Mouse (Mus musculus): ENCODE results near the gene Tapt1.
"Not testable (repeated sequence)": the region's sequence is repeated elsewhere in the genome, so short reads cannot be mapped to it uniquely, and the experiment has no call there.

Gene Tapt1

DNA sequence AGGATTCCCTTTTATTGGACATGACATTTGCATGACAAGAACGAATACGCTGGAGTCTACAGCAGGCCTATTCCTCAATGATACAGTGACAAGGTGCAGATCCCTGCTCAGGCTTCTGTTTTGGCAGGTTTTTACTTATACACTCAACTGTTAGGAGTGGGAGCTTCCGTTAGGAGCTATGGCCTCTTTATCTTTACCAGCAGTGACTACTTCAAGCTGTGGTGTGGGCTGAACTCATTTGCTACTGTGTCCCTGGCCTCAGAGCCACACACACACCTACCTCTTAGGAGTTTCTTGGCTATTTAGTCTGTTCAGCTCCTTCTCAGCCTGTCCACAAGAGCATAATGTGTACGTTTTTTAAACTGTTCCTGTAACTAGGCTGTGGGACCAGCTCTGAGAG lies 30.3 kb downstream of the Tapt1 start:
- DNase-seq, result no peak

DNA sequence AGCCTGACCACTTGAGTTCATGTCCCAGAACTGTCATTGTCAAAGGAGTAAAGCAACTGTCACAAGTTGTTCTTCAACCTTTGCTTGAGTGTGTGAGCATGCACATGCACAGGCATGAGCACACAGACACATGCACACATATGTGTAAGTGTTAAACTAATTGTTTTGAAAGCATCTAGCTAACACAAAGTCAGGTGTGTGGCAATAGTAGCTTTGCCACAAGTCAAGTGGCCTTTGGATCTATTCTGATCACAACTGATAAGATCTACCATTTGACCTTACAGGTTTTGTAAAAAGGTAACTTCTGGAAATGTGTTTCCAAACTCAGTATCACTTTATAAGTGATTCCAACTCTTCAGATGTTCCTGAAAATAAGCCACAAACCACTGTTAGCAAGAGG lies 39.1 kb downstream of the Tapt1 start:
- DNase-seq, result no peak

DNA sequence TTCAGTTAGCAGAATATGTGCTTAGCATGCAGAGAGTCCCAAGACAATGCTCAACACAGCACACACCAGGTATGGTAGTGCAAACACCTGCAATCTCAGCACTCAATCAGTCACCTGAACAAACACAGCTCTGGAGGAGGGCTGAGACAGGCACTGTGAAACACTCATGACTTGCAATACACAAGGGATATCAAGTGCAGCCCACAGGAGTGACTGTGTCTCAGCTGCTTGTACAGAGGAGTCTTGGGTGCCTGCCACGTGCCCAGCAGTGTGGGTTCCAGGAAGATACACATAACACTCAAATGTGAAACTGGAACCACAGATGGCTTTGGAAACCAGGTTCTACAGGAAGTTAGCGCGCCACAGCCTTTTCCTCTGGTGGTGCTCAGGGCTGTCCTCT lies 44.8 kb downstream of the Tapt1 start:
- DNase-seq, result no peak

DNA sequence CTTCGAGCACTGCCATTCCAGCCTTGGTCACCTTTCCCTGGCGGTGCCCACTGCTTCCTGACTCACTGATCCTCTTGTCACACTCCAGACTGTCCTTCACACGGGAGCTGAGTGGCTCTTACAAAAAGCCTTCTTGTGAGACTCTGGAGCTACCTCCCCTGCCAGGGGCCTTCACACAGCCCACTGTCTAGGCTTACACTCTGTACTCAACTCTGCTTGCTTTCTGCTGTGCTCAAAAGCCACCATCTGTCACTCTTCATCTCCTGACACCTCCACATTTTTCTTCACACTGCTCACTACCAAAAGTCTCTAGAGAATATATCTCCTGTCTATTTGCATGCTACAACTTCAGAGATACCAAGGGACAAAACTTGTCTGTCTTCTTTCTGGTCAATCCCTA lies 46.0 kb downstream of the Tapt1 start:
- DNase-seq, result no peak

DNA sequence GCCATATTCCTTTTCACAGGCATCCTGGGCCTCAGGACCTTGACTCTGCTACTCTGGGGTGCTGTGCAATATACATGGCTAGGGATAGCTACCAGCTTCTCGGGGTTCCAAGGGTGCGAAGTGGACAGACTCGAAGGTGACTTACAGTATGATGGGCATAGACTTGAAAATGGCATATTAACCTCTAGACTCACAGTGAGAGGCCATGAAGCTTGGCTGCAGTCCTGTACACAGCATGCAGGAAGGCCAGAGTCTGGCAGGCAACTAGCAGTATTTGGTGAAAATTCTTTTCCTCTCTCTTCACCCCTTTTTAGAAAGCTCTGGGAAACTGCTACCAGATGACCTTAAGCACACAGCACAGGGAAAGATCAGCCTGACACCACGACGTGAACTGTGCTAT lies 52.4 kb downstream of the Tapt1 start:
- no peak for DNase-seq

DNA sequence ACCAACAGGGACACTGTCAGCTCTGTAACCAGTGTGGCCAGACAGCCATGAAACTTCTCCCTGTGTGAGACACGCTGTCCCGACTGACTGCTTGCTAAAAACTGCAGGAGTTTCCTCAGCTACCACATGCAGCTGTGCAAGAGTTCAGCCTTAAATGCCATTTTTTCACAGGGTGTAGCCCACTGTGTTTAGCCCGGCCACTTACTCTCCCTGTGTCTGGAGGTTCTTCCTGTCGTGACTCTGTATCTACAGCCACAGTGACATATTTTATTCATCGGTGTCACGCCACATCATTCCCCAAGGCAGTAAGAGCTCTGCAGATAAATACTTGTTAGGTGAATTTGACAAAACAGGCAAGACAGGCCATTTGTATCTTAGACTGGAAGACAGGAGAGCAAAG lies 59.6 kb downstream of the Tapt1 start:
- DNase-seq, result no peak

DNA sequence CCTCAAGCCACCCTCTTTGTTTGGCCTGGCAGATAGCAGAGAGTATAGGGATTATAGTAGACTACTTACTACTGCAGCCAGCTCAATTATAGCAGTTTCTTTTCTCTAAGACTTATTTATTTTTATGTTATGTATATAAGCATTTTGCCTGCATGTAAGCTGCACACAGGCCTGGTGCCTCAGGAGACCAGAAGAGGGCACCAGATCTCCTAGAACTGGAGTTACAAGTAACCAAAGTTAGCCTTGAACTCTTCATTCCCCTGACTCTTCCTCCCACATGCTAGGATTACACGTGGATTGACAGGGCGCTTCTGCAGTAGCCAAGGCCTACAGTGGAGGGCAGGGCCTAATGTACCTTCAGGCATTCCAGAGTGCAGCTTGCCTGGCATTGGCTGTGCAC lies 60.6 kb downstream of the Tapt1 start:
- DNase-seq, result no peak

DNA sequence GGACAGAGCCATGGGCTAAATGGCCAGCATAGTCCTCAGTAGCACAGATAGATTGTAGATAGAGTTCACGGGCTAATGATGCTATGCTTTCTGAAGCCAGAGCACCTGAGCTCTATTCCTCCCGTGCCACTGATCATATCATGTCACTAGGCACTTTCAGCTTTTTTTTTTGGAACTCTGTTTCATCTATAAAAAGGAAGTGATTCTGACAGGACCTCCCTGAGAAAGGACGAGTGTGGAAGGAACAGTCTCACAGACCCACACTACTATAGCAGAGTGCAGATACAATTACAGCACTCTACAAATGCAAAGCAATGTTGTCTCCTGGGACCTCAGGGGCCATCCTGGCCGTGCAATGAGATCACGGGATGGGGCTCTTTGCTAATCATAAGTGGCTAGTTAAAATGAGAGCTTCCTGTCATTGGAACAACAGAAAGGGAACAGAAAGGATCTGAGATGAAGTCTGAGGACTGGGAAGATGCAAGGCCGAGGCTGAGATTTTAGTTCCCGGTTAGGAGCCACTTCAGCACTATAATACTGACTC lies 62.1 kb downstream of the Tapt1 start:
- no peak for DNase-seq

DNA sequence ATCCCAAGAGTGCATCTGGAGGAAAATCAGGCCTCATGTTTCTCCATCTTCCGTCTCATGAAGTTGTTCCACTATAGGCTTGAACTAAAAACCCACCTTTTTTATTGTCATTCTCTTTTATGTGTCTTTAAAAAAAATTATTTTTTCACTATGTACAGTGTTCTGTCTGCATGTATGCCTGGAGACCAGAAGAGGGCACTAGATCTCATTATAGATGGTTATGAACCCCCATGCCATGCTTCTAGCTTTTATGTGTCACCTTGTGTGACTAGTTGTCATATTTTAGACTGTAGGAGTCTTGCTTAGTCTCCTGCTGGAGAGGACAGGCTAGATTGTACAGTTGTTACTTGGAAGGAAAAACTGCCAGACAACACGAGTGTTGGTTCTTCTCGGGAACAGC lies 63.1 kb downstream of the Tapt1 start:
- DNase-seq, result no peak

DNA sequence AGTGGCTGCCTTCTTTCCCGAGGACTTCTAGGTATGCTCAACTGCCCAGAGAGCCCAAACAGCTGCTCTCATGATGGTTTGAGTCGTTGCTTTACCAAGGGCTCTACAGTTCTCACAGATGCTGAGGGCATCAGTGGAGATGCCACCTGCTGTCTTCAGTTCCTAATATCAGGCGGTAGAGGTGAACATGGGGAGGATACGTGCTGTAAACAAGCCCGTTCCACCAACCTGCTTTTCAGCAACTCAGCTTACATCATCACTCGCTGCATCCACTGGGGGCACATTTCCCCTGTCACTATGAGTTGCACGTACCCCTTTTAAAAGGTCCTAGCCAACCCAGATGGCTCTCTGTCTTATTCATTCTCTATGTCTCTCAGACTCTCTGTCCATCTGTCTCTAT lies 63.6 kb downstream of the Tapt1 start:
- DNase-seq, result no peak

DNA sequence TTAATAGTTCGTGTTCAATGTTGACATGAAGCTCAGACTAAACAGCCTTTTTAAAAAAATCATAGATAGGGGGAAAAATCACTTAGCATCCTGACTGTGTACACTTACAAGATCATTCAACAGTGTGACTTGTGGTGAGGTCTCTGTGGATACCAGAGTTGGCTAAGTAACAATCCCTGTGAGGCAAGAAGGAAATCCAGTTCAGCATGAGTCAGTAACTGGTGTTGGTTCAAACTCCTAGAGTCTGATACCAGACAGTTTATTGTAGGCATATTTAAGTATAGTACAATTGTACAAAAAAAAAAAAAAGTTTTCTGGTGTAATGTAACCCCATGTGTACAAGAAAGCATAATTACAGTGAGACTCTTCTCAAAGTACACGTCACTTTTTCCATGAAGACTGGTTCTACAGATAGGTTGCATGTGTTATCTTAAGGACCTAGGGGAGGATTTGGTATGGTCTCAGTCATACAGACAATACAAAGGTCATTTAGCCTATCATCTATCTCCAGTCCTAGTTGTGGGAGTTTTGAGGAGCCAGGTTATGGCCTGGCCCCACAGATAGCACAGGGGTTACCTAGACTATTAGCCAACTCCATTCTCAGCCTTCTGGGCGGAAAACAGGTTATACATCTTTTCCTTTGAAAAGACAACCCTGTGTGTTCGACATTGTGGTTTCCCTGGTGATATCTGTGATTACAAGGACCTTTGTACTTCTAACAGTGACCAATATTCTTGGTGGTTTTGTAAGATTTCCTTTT lies 66.6 kb downstream of the Tapt1 start:
- no peak for DNase-seq

DNA sequence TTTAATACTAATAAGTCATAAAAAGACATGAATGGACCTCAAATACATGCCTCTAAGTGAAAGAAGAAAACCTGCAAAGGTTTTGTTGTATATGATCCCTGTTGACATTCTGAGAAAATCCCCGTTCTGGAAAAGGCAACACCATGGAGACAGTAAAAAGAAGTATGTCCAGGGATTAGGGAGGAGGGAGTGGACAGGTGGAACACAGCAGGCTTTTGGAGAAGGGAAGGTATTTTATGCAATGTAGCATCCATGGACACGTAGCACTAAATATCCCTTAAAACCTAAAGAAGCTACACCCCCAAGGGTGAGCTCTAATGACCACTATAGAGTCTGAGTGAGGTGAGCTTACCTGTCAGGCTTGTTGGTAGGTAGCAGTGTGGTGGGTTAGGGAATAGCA lies 67.2 kb downstream of the Tapt1 start:
- no peak for DNase-seq

DNA sequence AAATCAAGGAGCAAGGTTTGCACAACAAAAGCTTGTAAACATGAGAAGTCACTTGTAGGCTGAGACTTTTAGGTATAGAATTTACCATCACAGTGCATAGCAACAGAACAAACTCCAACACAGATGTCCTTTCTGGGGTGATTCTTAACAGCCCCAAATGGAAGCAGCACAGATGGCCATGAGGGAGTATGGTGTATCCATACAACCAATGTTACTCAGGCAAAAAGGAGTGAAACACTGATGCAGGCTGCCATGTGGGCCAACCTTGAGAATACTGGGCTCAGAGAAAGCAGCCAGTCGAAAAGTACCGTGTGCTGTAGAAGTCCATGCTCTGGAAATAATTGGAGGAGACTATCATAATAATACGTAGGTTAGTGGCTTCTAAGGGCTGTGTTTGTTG lies 68.0 kb downstream of the Tapt1 start:
- DNase-seq, result no peak

DNA sequence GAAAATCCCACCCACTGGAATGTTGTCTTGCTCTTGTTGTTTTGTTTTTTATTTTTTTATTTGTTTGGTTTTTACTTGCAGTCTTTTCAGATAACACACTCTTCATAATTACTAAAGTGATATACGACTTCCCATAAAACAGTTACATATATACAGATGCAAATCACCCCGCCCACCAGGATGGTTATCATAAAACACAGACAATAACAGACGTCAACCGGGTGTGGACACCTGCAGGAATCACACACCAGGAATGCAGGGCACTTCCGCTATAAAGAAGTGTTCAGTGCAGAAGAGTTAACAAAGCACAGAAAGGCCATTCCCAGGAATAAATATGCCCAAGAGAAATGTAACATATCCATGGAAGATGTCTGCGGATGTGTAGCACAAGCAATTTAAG lies 68.7 kb downstream of the Tapt1 start:
- no peak for DNase-seq

DNA sequence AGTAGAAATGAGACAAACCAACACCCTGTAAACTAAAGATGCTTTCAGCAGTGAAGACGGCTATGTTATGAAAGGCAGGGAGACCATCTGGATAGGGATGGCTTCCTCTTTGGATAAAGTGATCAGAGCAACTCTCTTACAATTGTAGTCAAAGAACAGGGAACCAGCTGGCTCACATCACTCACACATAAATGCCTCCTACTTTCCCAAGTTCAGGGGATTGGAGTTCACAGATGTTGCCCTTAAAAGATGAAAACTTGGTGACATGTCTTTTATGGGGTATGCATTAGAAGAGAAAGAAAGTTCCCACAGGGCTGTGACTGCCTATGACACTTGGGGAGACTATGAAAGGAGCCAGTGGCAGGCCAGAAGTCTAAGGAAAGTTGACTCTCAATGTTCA lies 73.4 kb downstream of the Tapt1 start:
- DNase-seq, result no peak

DNA sequence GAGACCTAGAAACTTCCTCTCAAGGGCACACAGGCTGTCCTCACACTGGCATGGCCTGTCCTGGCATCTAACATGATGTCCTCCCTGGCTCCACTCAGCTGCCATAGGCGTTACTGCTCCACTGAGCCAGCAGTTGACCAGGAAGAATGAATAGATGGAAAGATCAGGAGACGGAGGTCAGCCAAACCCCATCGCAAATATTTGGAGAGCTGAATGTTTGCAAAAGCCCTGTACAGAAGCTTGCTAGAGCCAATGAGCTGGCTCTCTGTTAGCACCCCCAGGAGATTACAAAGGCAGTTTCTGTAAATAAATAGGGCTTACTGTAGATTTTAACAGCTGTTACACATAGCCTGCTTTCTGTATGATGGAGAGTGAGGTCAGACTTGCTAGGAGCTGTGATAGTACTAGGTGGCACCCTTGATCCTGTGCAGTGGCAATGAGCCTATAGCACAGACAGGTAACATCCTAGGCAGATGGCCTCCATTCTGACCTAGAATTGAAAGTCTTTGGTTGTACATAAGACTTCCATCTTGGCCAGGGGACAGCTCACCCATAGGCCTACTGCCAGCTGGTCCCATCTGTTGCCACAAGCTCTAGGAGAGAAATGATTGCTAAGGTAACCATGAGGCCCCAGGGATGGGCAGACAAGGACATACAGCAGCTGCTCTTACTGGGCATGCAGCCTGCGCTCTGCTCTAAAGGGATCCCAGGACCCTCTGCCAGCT lies 74.9 kb downstream of the Tapt1 start:
- DNase-seq, result no peak

DNA sequence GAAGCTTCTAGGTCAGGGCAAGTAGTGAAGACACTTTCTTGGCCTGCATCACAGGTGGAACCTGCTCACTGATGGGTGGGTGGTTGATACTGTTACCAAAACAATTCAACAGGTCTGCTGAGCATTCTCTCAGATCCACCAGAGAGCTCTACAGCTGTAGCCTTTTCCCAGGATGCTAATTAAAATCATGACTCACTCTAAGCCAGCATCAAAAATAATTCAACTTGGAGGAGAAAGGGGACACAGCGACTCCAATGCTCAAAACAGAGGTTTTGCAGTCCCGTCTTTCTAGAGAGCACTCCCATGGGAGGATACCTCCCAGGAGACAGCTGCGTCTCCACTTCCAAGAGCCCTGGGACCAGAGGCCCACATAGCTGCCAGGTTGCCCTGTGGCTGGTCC lies 78.7 kb downstream of the Tapt1 start:
- DNase-seq, result no peak

DNA sequence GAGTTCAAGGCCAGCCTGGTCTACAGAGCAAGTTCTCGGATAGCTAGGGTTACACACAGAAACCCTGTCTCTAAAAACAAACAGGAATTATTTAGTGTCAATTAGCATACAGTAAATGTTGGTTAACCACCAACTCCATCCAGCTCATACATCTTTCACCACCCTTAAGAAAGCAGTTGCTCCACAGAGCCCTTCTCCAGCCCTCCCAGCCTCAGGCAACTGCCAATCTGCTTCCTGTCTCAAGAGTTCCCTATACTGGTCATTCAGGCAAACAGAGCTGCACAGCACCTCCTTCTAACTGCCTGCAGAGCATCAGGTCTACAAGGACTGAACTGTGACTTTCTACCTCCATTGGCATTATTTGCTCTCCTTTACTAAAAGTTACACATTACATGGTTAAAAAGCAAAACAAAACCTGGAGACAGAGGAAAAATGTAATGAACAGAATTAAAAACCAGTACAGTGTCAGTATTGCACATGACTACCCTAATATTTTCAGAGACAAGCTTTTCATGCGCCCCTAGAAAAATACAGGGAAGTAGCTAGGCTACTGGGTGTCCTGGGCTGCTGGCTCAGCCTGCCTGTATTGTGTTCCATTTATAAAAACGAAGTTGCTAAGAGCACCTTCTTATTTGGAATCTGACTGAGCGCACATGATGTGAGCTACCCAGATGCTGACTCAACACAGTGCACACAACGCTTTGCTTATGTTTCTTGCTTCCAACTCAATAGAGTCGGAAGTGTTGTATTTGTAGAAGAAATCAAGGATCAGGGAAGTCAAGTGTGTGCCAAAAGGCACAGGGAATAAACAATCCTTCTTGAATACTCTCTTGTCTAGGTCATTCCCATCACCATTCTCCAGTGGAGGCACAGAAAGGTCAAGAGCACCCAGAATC lies 79.7 kb downstream of the Tapt1 start:
- no peak for DNase-seq

DNA sequence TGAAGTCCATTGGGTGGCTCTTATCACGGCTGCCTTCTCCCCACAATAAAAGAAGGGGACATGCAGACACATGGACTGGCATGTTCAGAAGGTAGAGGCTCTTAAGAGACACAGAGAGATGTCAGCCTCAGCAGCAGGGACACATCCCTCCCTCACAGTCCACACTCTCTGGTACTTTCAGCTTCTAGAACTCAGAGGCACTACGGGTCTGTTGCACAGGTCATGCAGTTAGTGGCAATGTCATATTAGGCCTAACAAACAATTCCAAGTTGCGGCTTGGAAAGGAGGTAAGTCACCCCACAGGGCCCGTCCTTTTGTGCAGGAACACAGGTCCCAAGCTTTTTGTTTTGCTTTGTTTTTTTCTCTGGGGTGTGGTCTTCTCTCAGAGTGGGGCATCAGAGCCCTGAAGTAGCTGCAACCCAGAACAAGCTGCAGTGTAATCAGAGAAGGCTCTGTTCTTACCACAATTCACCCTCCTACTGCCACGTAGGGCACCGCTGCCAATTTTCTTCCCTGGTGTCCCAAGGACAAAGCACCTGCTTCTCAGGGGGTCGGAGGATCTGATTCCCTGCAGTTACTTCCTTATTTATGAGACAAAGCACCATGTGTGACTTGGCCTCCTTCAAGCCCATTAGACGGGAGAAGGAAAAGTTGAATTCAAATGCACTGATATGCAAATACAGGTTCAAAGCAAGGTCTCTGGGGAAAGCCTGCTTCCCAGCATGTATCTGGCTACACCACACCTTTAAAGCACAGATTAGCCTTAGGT lies 82.8 kb downstream of the Tapt1 start:
- DNase-seq, result no peak

DNA sequence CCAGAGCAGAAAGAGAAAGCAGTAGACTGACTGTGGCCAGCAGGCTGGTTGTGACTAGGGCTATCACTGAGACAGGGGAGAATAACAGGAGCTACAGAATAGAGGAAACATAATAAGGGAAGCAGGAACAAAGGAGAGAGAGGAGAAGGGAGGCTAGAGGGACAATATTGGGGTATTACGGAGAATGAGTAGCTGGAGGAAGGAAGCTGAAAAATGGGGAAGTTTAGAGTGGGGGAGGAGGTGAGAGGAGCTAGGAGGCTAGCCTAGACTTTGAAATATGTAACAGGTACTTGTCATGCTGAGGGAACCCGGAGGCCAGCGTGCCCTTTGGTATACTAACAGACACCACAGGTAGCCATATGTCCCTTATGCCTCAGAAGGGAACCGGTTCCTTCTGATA lies 98.9 kb downstream of the Tapt1 start:
- DNase-seq, result no peak

DNA sequence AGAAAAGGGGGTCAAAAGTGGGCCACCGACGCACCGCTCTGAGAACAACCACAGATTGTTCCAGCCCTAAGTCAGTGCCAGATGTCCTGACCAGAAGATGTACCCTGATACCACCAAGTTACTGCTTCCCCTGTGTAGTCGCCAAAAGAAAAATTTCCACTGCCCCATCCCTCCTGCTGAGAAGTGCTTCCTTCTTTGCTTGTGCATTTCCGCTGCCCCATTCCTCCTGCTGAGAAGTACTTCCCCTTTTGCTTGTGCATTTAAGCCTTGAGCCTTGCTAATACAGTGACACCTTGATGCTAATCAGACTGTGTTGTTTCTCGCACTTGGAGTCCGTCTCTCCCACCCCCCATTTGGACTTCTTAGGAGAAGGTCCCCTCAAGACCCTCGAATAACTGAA lies 99.9 kb downstream of the Tapt1 start:
- not testable (repeated sequence) for DNase-seq
